28 mouse cellular contexts compared by ENCODE assay signal in the genomic region with DNA sequence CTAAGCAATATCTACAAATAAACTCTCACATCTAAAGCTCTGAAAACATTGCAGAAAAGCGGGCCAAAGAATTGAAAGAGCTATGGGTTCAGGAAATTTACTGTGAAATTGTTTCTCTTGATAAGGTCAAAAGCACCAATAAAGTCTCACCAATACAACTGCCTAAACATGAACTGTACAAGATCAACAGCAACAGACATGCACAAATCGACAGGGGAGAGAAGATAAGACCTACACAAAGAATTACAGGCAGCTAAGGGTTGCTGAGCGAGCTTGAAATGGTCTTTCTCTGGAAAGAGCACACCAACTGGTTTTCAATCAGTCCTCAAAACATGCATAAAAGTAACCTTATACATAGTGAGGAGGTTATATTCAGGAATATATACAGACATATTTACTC.
"Had no signal": no experiment of that assay in that cellular context is flagged by ENCODE, and none has a peak within 500 bp of the region (broad histone marks: within the 10 kb centered on the region; RNA-seq: fewer than 3 reads in every experiment).

No protein-coding gene starts in this region.

- H3K4me3 ChIP-seq: limb, embryonic 10.5 days; limb, embryonic 12.5 days; limb, embryonic 13.5 days; limb, embryonic 15.5 days; liver, embryonic 12.5 days; liver, embryonic 13.5 days; liver, embryonic 15.5 days; lung, embryonic 15.5 days; megakaryocyte, embryonic 14.5 days; midbrain, embryonic 10.5 days; midbrain, embryonic 12.5 days; midbrain, embryonic 13.5 days; midbrain, embryonic 15.5 days; myocyte; neural tube, embryonic 12.5 days had no signal

- ATAC-seq: liver, embryonic 12.5 days; liver, postnatal 0 days; lung, postnatal 0 days; midbrain, embryonic 13.5 days; midbrain, embryonic 15.5 days; midbrain, embryonic 16.5 days had no signal

- H3K4me1 ChIP-seq: limb, embryonic 10.5 days; limb, embryonic 12.5 days; limb, embryonic 13.5 days; limb, embryonic 15.5 days; liver, embryonic 12.5 days; liver, embryonic 13.5 days; liver, embryonic 15.5 days; lung, embryonic 15.5 days; megakaryocyte, embryonic 14.5 days; midbrain, embryonic 10.5 days; midbrain, embryonic 12.5 days; midbrain, embryonic 13.5 days; midbrain, embryonic 15.5 days; neural tube, embryonic 12.5 days had no signal

- H3K36me3 ChIP-seq: limb, embryonic 10.5 days; limb, embryonic 12.5 days; limb, embryonic 13.5 days; limb, embryonic 15.5 days; liver, embryonic 12.5 days; liver, embryonic 13.5 days; liver, embryonic 15.5 days; lung, embryonic 15.5 days; midbrain, embryonic 10.5 days; midbrain, embryonic 12.5 days; midbrain, embryonic 13.5 days; midbrain, embryonic 15.5 days; neural tube, embryonic 12.5 days had no signal

- DNase-seq: left cerebral cortex, postnatal 4 days; liver; liver, embryonic 13.5 days; liver, postnatal 0 days; lung, adult 18-20 months; lung, adult 2 months; lung, embryonic 14.5 days; lung, postnatal 10 days; lung, postnatal 14 days; lung, postnatal 36 days; lung, postnatal 4 days; midbrain, embryonic 14.5 days had no signal

- H3K27me3 ChIP-seq: limb, embryonic 12.5 days; limb, embryonic 13.5 days; limb, embryonic 15.5 days; liver, embryonic 12.5 days; liver, embryonic 13.5 days; liver, embryonic 15.5 days; lung, embryonic 15.5 days; megakaryocyte, embryonic 14.5 days; midbrain, embryonic 12.5 days; midbrain, embryonic 13.5 days; midbrain, embryonic 15.5 days; neural tube, embryonic 12.5 days had no signal

- H3K9me3 ChIP-seq: limb, embryonic 10.5 days; limb, embryonic 12.5 days; limb, embryonic 13.5 days; limb, embryonic 15.5 days; liver, embryonic 12.5 days; liver, embryonic 13.5 days; liver, embryonic 15.5 days; lung, embryonic 15.5 days; megakaryocyte, embryonic 14.5 days; midbrain, embryonic 10.5 days; midbrain, embryonic 12.5 days; midbrain, embryonic 13.5 days; midbrain, embryonic 15.5 days; neural tube, embryonic 12.5 days had no signal
